Mouse (Mus musculus) Patski (cell line): Measurements from ENCODE around the gene Col10a1. TPM values are rescaled to one million over a fixed set of nuclear protein-coding genes. Genes with fewer than 3 reads are reported as not detected.

Experiments
- ATAC-seq: fragments of 100-300 bp; one replicate; pipeline ENCODE4 v1.8.0; 2021
- CTCF ChIA-PET: fragments of 350-600 bp; sonication (Branson Sonifier 250); formaldehyde crosslinking; loops from one replicate; lab custom pipeline; 2022; ENCODE audit warnings: inconsistent platforms; lab: Charles Lee
- POLR2A ChIA-PET: fragments of 350-600 bp; sonication (Branson Sonifier 250); formaldehyde crosslinking; loops from one replicate; lab custom pipeline; 2022; ENCODE audit warnings: antibody characterized with exemption, inconsistent platforms; lab: Charles Lee
- DNase-seq: peaks from one replicate; pipeline ENCODE4 v3.0.0-alpha.2; 2011; ENCODE audit warnings: low read depth, low spot score
- H3K27me3 ChIP-seq: fragments of 371-371 bp; one replicate; pipeline ENCODE4 v1.5.1; 2021
- CTCF ChIP-seq: fragments of 100-300 bp; IDR thresholded peaks from one replicate; pipeline ENCODE4 v1.5.1; 2021
- in situ Hi-C: fragments of 300-500 bp; cut with MboI; formaldehyde crosslinking; loops from 3 replicates; pipeline ENCODE4 v1.11.1; 2018; ENCODE audit warnings: low pct_unique_long_range_greater_than_20kb, mixed read lengths
- polyA plus RNA-seq: library from polyadenylated mRNA; unstranded; gene quantifications from one replicate; pipeline ENCODE4 v1.2.3, GENCODE M21; 2021

Col10a1 gene
- polyA plus RNA-seq: not detected

DNA sequence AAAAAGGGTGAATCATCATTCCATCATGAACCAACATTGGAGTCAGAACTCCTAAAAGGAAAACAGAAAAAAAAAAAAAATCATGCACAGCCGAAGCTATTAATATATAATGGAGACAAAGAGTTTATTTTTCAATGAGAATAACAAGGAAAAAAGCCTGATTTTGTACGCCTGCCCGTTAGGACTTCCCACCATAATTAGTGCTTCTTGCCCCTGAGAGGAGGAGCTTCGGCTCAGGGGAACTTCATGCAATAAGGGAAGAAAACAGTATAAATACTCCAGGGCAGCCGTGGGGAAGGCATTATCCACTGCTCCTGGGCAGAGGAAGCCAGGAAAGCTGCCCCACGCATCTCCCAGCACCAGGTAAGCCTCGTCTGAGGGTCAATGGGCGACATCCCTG is at the start of gene Col10a1:
Gene Col10a1 (plus strand): TSS at position 301 of the 400 bp plus-strand sequence.
- in situ Hi-C loops: no loop called here
- DNase-seq: no peak
- CTCF ChIA-PET: interaction anchor here (0.8 kb wide), 1 partner anchor 9 kb away, joined by 3 read pairs; no protein-coding TSS in a partner anchor
- H3K27me3 ChIP-seq: no peaks in the 10 kb centered on the region
- no peak for ATAC-seq
- POLR2A ChIA-PET: interaction anchor here (1.4 kb wide), 1 partner anchor 8 kb away, joined by 4 read pairs; no protein-coding TSS in a partner anchor
- TF ChIP-seq CTCF: no peak

- POLR2A ChIA-PET: no interaction called here
- DNase-seq (no peak), ATAC-seq (no peak)
- CTCF ChIA-PET: interaction anchor here (1.6 kb wide), 1 partner anchor 11 kb away, joined by 3 read pairs; no protein-coding TSS in a partner anchor
- in situ Hi-C loops: no loop called here
- no peaks in the 10 kb centered on the region for H3K27me3 ChIP-seq
- no peak for TF ChIP-seq CTCF
Observed at GRCm38 (mm10) chr10:34341014-34341413, 48.8 kb upstream of the Col10a1 start.

GRCm38 (mm10) chr10:34341886-34342285 is 47.9 kb upstream of the Col10a1 start:
- in situ Hi-C loops: no loop called here
- ATAC-seq (no peak), DNase-seq (no peak)
- H3K27me3 ChIP-seq: no peaks in the 10 kb centered on the region
- no peak for TF ChIP-seq CTCF
- POLR2A ChIA-PET: no interaction called here
- CTCF ChIA-PET: no interaction called here

- peak; percentile 31 for ATAC-seq
- DNase-seq: no peak
- POLR2A ChIA-PET: interaction anchor here (1.1 kb wide), 1 partner anchor 173 kb away, joined by 3 read pairs; no protein-coding TSS in a partner anchor
- TF ChIP-seq CTCF: no peak
- CTCF ChIA-PET: interaction anchor here (0.8 to 1.6 kb wide), 4 partner anchors 9 to 26 kb away, joined by 3 to 7 read pairs (median 3); no protein-coding TSS in a partner anchor
- H3K27me3 ChIP-seq: no peaks in the 10 kb centered on the region
- in situ Hi-C loops: no loop called here
Observed at GRCm38 (mm10) chr10:34352166-34352565, 37.6 kb upstream of the Col10a1 start.

DNA sequence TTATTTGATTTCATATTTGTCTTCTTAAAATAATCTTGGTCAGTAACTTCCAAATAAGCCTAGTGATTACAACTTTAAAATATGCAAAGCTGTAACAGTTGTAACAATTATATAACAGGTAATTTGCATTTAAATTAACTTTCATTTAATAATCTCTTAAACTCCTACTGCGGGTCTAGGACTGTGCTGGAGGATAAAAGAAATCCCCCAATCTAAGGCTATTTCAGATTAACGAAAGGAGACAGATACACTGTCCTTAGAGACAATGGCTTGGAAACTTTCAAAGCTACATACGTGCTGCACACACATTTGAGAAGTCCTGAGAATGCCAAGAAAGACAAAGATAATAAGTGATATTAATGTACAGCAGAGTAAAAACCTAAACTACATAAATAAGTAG is 31.5 kb upstream of the Col10a1 start:
- no peak for DNase-seq
- ChIA-PET POLR2A (no interaction called here), CTCF (no interaction called here)
- TF ChIP-seq CTCF: no peak
- no peak for ATAC-seq
- in situ Hi-C loops: no loop called here
- no peaks in the 10 kb centered on the region for H3K27me3 ChIP-seq

GRCm38 (mm10) chr10:34363756-34364155 is 26.0 kb upstream of the Col10a1 start:
- DNase-seq (no peak), ATAC-seq (no peak)
- CTCF ChIA-PET: no interaction called here
- H3K27me3 ChIP-seq: no peaks in the 10 kb centered on the region
- in situ Hi-C loops: no loop called here
- no peak for TF ChIP-seq CTCF
- POLR2A ChIA-PET: no interaction called here

DNA sequence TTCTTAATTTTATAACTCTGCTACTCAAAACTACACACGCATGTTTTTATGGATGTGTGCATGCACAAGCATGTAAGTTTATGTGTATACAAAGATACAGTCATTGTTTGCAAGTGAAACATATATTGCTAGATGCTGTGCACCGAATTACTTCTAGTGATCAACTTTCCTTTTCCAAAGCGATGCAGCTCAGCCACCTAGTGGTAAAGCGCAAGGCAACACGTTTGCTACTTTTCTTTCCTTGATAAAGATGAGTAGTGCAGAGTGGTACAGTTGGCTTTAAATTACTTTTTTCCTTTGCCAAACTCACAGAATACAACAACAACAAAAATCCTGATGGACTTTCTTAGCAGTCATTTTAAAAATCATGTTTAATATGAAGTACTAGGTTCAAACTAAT is 21.6 kb upstream of the Col10a1 start:
- DNase-seq: no peak

DNA sequence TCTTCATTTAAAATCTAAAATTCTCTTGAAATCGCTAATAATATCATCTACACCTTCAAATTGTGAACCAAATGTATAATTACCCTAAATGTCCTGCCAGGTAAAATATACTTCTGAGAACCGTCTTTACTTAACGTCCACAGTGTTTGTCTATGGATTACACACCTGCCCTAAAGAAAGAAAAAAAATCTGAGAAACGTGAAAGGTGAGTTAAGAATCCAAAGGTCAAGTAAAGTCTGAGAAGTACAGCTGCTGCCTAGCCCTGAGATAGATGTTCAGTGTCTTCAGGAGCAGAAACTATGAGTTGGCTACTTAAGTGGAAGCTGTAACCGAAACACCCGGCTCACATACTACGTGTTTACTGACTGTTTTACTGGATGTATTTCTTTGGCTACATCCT is 16.4 kb upstream of the Col10a1 start:
- DNase-seq (no peak), ATAC-seq (no peak)
- no peak for TF ChIP-seq CTCF
- ChIA-PET CTCF (interaction anchor here (0.9 kb wide), 1 partner anchor 11 kb away, joined by 3 read pairs; no protein-coding TSS in a partner anchor), POLR2A (no interaction called here)
- H3K27me3 ChIP-seq: no peaks in the 10 kb centered on the region
- in situ Hi-C loops: no loop called here

More for the DNA sequence above, 21.6 kb upstream of the Col10a1 start:
- ChIA-PET CTCF (interaction anchor here (0.8 to 2.9 kb wide), 4 partner anchors 11 to 31 kb away, joined by 3 to 8 read pairs (median 4); no protein-coding TSS in a partner anchor), POLR2A (no interaction called here)
- no peak for ATAC-seq
- no peaks in the 10 kb centered on the region for H3K27me3 ChIP-seq
- in situ Hi-C loops: no loop called here
- peak; percentile 60 for TF ChIP-seq CTCF

GRCm38 (mm10) chr10:34385636-34386035 is 4.1 kb upstream of the Col10a1 start:
- no peaks in the 10 kb centered on the region for H3K27me3 ChIP-seq
- in situ Hi-C loops: no loop called here
- no peak for DNase-seq
- no peak for ATAC-seq
- ChIA-PET CTCF (interaction anchor here (0.8 kb wide), 1 partner anchor 16 kb away, joined by 3 read pairs; no protein-coding TSS in a partner anchor), POLR2A (no interaction called here)
- TF ChIP-seq CTCF: no peak

- DNase-seq (no peak), ATAC-seq (no peak)
- TF ChIP-seq CTCF: no peak
- in situ Hi-C loops: no loop called here
- CTCF ChIA-PET: no interaction called here
- POLR2A ChIA-PET: no interaction called here
- no peaks in the 10 kb centered on the region for H3K27me3 ChIP-seq
Observed at GRCm38 (mm10) chr10:34396959-34397358, 7.2 kb downstream of the Col10a1 start.

DNA sequence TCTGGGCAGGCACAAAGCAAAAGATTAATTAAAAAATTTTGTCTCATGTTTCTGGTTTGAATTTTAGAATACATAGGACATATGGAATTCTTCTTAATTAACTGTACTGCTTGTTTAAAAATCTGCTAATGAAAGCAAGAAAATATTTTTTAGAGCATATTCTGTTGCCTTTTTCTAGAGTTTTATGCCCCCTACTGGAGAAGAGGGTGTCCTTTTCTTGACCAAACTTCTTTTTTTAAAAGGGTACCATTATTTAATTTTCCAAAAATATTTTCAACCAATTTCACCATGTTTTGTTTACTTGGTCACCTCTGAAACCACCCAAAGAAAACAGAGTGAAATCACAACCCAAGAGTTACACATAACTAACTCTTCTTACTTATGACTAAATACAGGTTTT is 9.5 kb downstream of the Col10a1 start:
- ATAC-seq: no peak
- ChIA-PET POLR2A (no interaction called here), CTCF (no interaction called here)
- no peak for DNase-seq
- no peaks in the 10 kb centered on the region for H3K27me3 ChIP-seq
- in situ Hi-C loops: no loop called here
- no peak for TF ChIP-seq CTCF
